Mouse (Mus musculus) CD4-positive, CD25-positive, alpha-beta regulatory T cell, adult 2 months (primary cell): ENCODE data around the gene Acsl5.

Experiments used
- DNase-seq: peaks from one replicate; pipeline ENCODE4 v3.0.0-alpha.2; 2012; ENCODE audit warnings: low read depth, low spot score

Acsl5 gene

GRCm38 (mm10) chr19:55327510-55327909, 75.8 kb downstream of the Acsl5 start:
- DNase-seq, result no peak

GRCm38 (mm10) chr19:55331776-55332175, 80.0 kb downstream of the Acsl5 start:
- no peak for DNase-seq

GRCm38 (mm10) chr19:55332641-55333268, 81.0 kb downstream of the Acsl5 start:
- peak; percentile 81 for DNase-seq

- DNase-seq, result peak; percentile 29
These were observed 84.1 kb downstream of the Acsl5 start for GRCm38 (mm10) chr19:55335881-55336280.

GRCm38 (mm10) chr19:55336441-55336840, 84.7 kb downstream of the Acsl5 start:
- DNase-seq, result no peak

- no peak for DNase-seq
These were observed 85.3 kb downstream of the Acsl5 start for GRCm38 (mm10) chr19:55337066-55337465.

GRCm38 (mm10) chr19:55337664-55338063, 85.9 kb downstream of the Acsl5 start:
- DNase-seq, result peak; percentile 14

GRCm38 (mm10) chr19:55340521-55340920, 88.8 kb downstream of the Acsl5 start:
- no peak for DNase-seq

GRCm38 (mm10) chr19:55341377-55341776, 89.6 kb downstream of the Acsl5 start:
- DNase-seq, result no peak

- DNase-seq, result no peak
These were observed 90.7 kb downstream of the Acsl5 start for GRCm38 (mm10) chr19:55342423-55342822.

GRCm38 (mm10) chr19:55343274-55343673, 91.5 kb downstream of the Acsl5 start:
- DNase-seq, result no peak
